Mouse (Mus musculus) stomach, postnatal 0 days (tissue): ENCODE measurements around the gene 1700029H14Rik. TPM values are rescaled to one million over a fixed set of nuclear protein-coding genes. Genes with fewer than 3 reads are reported as not detected.
A peak's percentile ranks its signal among the peaks of the same experiment; 100 is the strongest.

Experiments
- ATAC-seq: fragments of 200-750 bp; cut with Nextera tagmentation; 2 replicates; pipeline ENCODE4 v1.8.0; 2017; ENCODE audit not compliant: low FRiP score, low TSS enrichment
- DNase-seq: peaks from one replicate; pipeline ENCODE4 v3.0.0-alpha.2; 2016; ENCODE audit warnings: low spot score
- H3K27ac ChIP-seq: fragments of 300-500 bp; sonication (generic); replicated peaks from 2 replicates; pipeline ENCODE4 v1.5.1; 2014; ENCODE audit warnings: mild to moderate bottlenecking, control low read depth
- H3K27me3 ChIP-seq: fragments of 300-500 bp; sonication (generic); 2 replicates; pipeline ENCODE4 v1.6.1; 2014; ENCODE audit warnings: low read length; ENCODE audit not compliant: control insufficient read depth, insufficient read depth
- H3K36me3 ChIP-seq: fragments of 300-500 bp; sonication (generic); 2 replicates; pipeline ENCODE4 v1.6.1; 2014; ENCODE audit warnings: low read length, mixed read lengths; ENCODE audit not compliant: control insufficient read depth, insufficient read depth
- H3K4me1 ChIP-seq: fragments of 300-500 bp; sonication (generic); replicated peaks from 2 replicates; pipeline ENCODE4 v1.6.1; 2014; ENCODE audit warnings: antibody characterized with exemption; ENCODE audit not compliant: control insufficient read depth, insufficient read depth
- H3K4me2 ChIP-seq: fragments of 300-500 bp; sonication (generic); replicated peaks from 2 replicates; pipeline ENCODE4 v1.6.1; 2014; ENCODE audit warnings: low read depth, mild to moderate bottlenecking, control low read depth, moderate library complexity
- H3K4me3 ChIP-seq: fragments of 300-500 bp; sonication (generic); 2 replicates; pipeline ENCODE4 v1.5.1; 2014; ENCODE audit warnings: low read depth, low read length, control low read depth
- H3K9ac ChIP-seq: fragments of 300-500 bp; sonication (generic); 2 replicates; pipeline ENCODE4 v1.6.1; 2014; ENCODE audit warnings: mild to moderate bottlenecking, low read length, control low read depth, mixed read lengths
- H3K9me3 ChIP-seq: fragments of 300-500 bp; sonication (generic); 2 replicates; pipeline ENCODE4 v1.6.1; 2016; ENCODE audit warnings: low read length; ENCODE audit not compliant: control insufficient read depth
- CTCF ChIP-seq: IDR thresholded peaks from 2 replicates; pipeline ENCODE4 v1.5.1; 2016; ENCODE audit warnings: antibody characterized with exemption, low read depth, mild to moderate bottlenecking, moderate library complexity
- EP300 ChIP-seq: optimal IDR thresholded peaks from 2 replicates; pipeline ENCODE3; 2016; ENCODE audit warnings: antibody characterized with exemption
- WGBS: fragments of 180-500 bp; shearing (Covaris S2); extraction: QIAGEN DNeasy Blood & Tissue Kit; methylation state at CpG from one replicate; pipeline ENCODE4 v1.1.7; 2014; 5-methylcytosine and 5-hydroxymethylcytosine counted together
- polyA plus RNA-seq: library from polyadenylated mRNA; unstranded; fragments of >200 nt; fragmentation: Nextera tagmentation; extraction: Ambion mirVana; gene quantifications from 2 replicates; pipeline ENCODE4 v1.2.1, GENCODE M21; 2015

1700029H14Rik gene
- polyA plus RNA-seq, 1 experiment from 2014 or later = not detected

DNA sequence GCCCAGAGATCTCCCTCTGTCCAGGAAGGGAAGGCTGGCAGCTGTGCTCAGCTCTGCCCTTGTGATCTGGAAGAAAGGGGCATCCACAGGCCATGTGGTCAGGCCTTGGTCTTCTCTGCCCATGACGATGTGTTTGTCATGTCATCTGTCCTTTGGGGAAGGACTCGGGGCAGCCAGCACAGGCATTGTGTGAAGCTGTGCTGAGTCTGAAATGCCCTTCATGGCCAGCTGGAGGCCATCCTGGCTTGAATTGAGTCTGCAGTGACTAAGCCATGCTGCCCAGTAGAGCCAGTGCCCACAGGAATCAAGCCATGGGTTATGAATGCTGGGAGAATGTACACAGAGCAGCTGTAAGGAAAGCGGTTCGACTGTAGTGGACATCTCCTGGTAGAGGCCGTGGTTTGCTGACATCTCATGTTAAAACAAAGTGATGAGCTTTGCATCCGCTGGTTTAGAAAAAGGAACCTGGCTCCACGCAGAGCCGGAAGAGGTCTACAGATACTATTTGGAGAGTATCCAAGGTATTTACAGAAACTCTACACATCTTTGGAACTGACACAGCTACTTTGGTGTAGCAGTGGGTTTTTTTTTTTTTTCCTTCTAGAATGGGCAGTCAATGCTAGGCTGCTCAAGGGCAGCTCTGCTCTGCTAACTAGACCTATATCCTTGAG lies 58.2 kb downstream of the 1700029H14Rik start:
- 57% methylated on average over 8 of the region's 8 CpGs for WGBS
- no peak for DNase-seq
- H3K9me3 ChIP-seq = no peaks in the 10 kb centered on the region
- ATAC-seq = no peak; the same call in 1 of the 2 replicates
- H3K27ac ChIP-seq = peak overlapping the region; percentile 58; the same call in 1 of the 2 replicates
- no peak overlapping the region for H3K4me3 ChIP-seq
- H3K27me3 ChIP-seq = no peaks in the 10 kb centered on the region
- H3K36me3 ChIP-seq = no peaks in the 10 kb centered on the region
- H3K9ac ChIP-seq = no peak overlapping the region
- H3K4me2 ChIP-seq = no peak overlapping the region
- H3K4me1 ChIP-seq = peaks cover 4% of the 10 kb centered on the region; the same call in 1 of the 2 replicates
- TF ChIP-seq CTCF (no peak), EP300 (no peak)

DNA sequence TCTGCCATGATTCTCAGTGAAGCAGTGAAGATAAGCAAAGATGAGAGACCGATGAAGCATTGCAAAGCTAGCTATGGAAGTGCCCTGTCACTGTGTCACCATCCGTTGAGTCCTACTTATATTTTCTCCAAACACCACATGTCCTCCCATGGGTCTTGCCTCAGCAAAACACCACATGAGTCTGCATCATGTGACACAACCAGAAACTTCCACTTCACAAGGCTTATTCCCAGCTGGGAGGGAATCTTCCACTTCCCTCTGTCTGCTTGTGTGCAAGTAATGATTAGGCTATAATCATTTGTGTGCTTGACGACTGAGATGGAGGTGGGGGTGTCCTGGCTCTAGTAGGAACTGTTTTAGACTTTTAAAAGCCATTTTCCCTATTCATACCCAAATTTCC lies 61.0 kb downstream of the 1700029H14Rik start:
- Histone ChIP-seq H3K9ac (no peak overlapping the region), H3K27ac (no peak overlapping the region), H3K4me2 (no peak overlapping the region), H3K4me1 (peaks cover 4% of the 10 kb centered on the region; the same call in 1 of the 2 replicates), H3K9me3 (no peaks in the 10 kb centered on the region), H3K4me3 (no peak overlapping the region), H3K27me3 (no peaks in the 10 kb centered on the region), H3K36me3 (no peaks in the 10 kb centered on the region)
- ATAC-seq = no peak
- 80% methylated on average over 3 of the region's 3 CpGs for WGBS
- no peak for DNase-seq
- TF ChIP-seq CTCF (no peak), EP300 (no peak)

Other genes with a start within 250 kb of the 1700029H14Rik start
- gene Tfdp1, start 223.7 kb downstream of the 1700029H14Rik start, polyA plus RNA-seq = 65.8 and 69.3 TPM in 2 replicates
- 776 and 950 TPM in 2 replicates for gene Atp4b, start 165.6 kb downstream of the 1700029H14Rik start, polyA plus RNA-seq
- 0.02 TPM in 1 of 2 replicates, not detected in the other for gene Grk1, start 157.4 kb downstream of the 1700029H14Rik start, polyA plus RNA-seq
- gene Tmem255b, start 127.3 kb downstream of the 1700029H14Rik start, polyA plus RNA-seq = 5.5 and 6.3 TPM in 2 replicates
- gene Gas6, start 68.0 kb downstream of the 1700029H14Rik start, polyA plus RNA-seq = 197 and 213 TPM in 2 replicates
- 12.0 and 12.4 TPM in 2 replicates for gene Rasa3, start 115.1 kb upstream of the 1700029H14Rik start, polyA plus RNA-seq
- 0.13 and 0.17 TPM in 2 replicates for gene Cfap97d2, start 143.4 kb upstream of the 1700029H14Rik start, polyA plus RNA-seq
- gene Cdc16, start 195.2 kb upstream of the 1700029H14Rik start, polyA plus RNA-seq = 64.4 and 64.7 TPM in 2 replicates
- 27.2 and 28.0 TPM in 2 replicates for gene Upf3a, start 223.2 kb upstream of the 1700029H14Rik start, polyA plus RNA-seq